Mouse (Mus musculus) olfactory bulb, adult 2 months (tissue): ENCODE results near the gene Slc25a38. TPM values are rescaled to one million over a fixed set of nuclear protein-coding genes. Genes with fewer than 3 reads are reported as not detected.

Experiments used
- H3K27ac ChIP-seq: fragments of 200-500 bp; 2 replicates; pipeline ENCODE4 v1.5.1; 2012; ENCODE audit warnings: low read depth, low read length; ENCODE audit not compliant: insufficient read depth
- H3K4me1 ChIP-seq: fragments of 200-500 bp; 2 replicates; pipeline ENCODE4 v1.6.1; 2012; ENCODE audit warnings: low read length; ENCODE audit not compliant: control insufficient read depth, insufficient read depth
- H3K4me3 ChIP-seq: fragments of 200-500 bp; 2 replicates; pipeline ENCODE4 v1.5.1; 2012; ENCODE audit warnings: mild to moderate bottlenecking, low read depth, low read length, moderate library complexity; ENCODE audit not compliant: insufficient read depth
- CTCF ChIP-seq: fragments of 200-500 bp; IDR thresholded peaks from 2 replicates; pipeline ENCODE4 v1.5.1; 2012; ENCODE audit warnings: low read depth, mild to moderate bottlenecking, low read length, moderate library complexity; ENCODE audit not compliant: insufficient read depth
- POLR2A ChIP-seq: fragments of 200-500 bp; IDR thresholded peaks from 2 replicates; pipeline ENCODE4 v1.6.1; 2012; ENCODE audit warnings: mild to moderate bottlenecking, low read depth, low read length, moderate library complexity; ENCODE audit not compliant: insufficient read depth
- WGBS: fragments of 180-500 bp; shearing (Covaris S2); methylation state at CpG from one replicate; pipeline ENCODE4 v1.1.7; 2018; 5-methylcytosine and 5-hydroxymethylcytosine counted together
- polyA plus RNA-seq: library from polyadenylated mRNA; stranded (reverse); fragments of >200 nt; gene quantifications from 2 replicates; pipeline ENCODE4 v1.2.4, GENCODE M21; 2012; ENCODE audit warnings: low replicate concordance; ENCODE audit not compliant: missing spikeins, insufficient read depth, insufficient read length

Slc25a38 gene
- polyA plus RNA-seq, 1 experiment, result not detected

DNA sequence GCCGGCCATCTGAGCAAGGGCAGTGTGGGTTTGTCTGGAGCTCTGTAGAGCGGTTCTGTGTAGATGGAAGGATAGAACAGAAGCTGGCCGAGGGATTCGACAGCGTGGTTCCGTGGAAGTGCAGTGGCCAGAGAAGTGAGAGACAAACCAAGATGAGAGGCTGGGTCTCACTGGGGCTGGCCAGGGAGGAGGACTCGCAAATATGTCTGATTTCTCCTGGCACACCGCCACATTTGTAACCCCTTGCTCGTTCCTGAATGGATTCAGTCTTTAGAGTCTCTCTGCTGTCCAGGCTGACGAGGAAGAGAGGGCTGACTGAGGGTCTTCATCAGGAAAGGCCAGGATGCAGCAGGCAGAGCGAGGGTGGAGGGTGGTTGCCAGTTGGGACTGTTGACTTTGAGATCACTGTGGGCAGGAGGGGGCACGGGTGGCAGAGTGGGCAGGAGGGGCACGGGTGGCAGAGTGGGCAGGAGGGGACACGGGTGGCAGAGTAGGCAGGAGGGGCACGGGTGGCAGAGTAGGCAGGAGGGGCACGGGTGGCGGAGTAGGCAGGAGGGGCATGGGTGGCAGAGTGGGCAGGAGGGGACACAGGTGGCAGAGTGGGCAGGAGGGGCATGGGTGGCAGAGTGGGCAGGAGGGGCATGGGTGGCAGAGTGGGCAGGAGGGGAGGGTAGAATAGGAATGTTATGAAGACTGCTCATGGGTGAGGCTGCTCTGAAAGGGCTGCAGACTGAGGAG, 4.0 kb downstream of the Slc25a38 start:
- WGBS, result 77% methylated on average over 17 of the region's 17 CpGs
- Histone ChIP-seq H3K4me1 (peaks cover 11% of the 10 kb centered on the region), H3K4me3 (no peak overlapping the region), H3K27ac (no peak overlapping the region)
- TF ChIP-seq POLR2A (no peak), CTCF (no peak)

DNA sequence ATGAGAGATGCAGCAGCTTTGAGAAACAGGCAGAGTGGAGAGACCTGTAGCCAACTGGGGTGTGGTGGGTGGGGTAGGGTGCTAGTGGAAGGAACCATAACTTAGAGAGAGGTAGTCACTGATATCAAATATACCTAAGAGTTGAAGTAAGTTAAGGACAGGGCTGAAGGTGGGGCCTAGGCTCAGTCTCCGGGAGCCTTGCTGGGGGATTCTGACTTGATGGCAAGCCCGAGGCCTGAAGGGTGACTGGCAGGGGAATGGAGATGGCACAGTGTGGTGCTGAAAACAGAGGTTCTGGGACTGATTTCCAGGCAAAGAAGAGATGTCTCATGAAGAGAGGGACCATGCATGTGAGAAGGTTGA, 4.6 kb downstream of the Slc25a38 start:
- 90% methylated on average over 2 of the region's 2 CpGs for WGBS
- H3K27ac ChIP-seq, result no peak overlapping the region
- peaks cover 11% of the 10 kb centered on the region for H3K4me1 ChIP-seq
- H3K4me3 ChIP-seq, result no peak overlapping the region
- TF ChIP-seq CTCF, result no peak
- TF ChIP-seq POLR2A, result no peak

GRCm38 (mm10) chr9:120115580-120115979, 5.4 kb downstream of the Slc25a38 start:
- 85% methylated on average over 5 of the region's 5 CpGs for WGBS
- H3K4me1 ChIP-seq, result peaks cover 11% of the 10 kb centered on the region
- no peak overlapping the region for H3K27ac ChIP-seq
- no peak overlapping the region for H3K4me3 ChIP-seq
- TF ChIP-seq CTCF (no peak), POLR2A (no peak)

DNA sequence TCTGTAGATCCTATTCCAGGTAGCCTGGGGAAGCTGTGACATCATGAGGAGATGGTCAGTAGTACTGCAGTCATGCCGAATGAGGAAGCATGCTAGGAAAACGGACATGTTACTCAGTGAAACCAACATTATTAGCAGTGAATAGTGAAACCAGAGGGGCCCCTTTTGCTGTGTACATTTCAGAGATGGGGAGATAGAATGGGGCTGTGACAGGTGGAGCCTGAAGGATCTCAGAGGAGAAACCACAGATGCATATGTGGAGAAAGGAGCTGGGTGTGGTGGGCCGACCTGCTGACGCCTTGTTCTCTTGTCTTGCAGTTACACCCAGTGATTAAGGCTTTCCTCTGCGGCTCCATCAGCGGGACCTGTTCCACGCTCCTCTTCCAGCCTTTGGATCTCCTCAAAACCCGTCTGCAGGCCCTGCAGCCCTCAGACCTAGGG, 6.0 kb downstream of the Slc25a38 start:
- H3K4me1 ChIP-seq, result peaks cover 10% of the 10 kb centered on the region
- 72% methylated on average over 8 of the region's 8 CpGs for WGBS
- no peak overlapping the region for H3K27ac ChIP-seq
- no peak overlapping the region for H3K4me3 ChIP-seq
- TF ChIP-seq CTCF (no peak), POLR2A (no peak)

- TF ChIP-seq POLR2A, result no peak
- TF ChIP-seq CTCF, result no peak
- Histone ChIP-seq H3K4me3 (no peak overlapping the region), H3K27ac (no peak overlapping the region), H3K4me1 (peaks cover 3% of the 10 kb centered on the region)
- WGBS, result 86% methylated on average over 4 of the region's 4 CpGs
Observed at GRCm38 (mm10) chr9:120118212-120118611, 8.0 kb downstream of the Slc25a38 start.

GRCm38 (mm10) chr9:120120503-120120902, 10.3 kb downstream of the Slc25a38 start:
- TF ChIP-seq CTCF (no peak), POLR2A (no peak)
- WGBS, result 89% methylated on average over 7 of the region's 7 CpGs
- 0 out of 2 replicates have a peak, but pooled peaks cover 3% of the 10 kb centered on the region for H3K4me1 ChIP-seq
- H3K27ac ChIP-seq, result no peak overlapping the region
- H3K4me3 ChIP-seq, result no peak overlapping the region

DNA sequence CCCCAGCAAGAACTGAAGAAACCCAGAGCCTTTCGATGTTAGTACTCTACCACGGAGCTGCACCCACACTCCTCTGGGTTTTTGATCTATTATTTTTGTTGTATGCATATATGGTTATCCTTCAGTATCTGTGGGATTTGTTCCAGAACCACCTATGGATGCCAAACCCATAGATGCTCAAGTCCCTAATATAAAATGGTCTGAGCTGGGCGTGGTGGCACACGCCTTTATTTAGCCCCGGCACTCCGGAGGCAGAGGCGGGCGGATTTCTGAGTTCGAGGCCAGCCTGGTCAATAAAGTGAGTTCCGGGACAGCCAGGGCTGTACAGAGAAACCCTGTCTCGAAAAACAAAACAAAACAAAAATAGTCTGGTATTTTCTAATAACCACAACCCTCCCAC, 16.7 kb downstream of the Slc25a38 start:
- 47% methylated on average over 11 of the region's 11 CpGs for WGBS
- TF ChIP-seq POLR2A (no peak), CTCF (no peak)
- Histone ChIP-seq H3K4me3 (peak overlapping the region; percentile 21; the same call in 1 of the 2 replicates), H3K4me1 (peaks cover 6% of the 10 kb centered on the region), H3K27ac (peak overlapping the region; percentile 49)

GRCm38 (mm10) chr9:120127538-120128251, 17.5 kb downstream of the Slc25a38 start, which contains the start of gene Rpsa:
Rpsa (plus strand) TSS chr9:120127689.
- TF ChIP-seq POLR2A (peak; percentile 96), CTCF (no peak)
- H3K27ac ChIP-seq, result peak within 1 kb of the TSS; percentile 57
- H3K4me1 ChIP-seq, result peaks cover 6% of the 10 kb centered on the region
- under 1% methylated on average over 71 of the region's 72 CpGs for WGBS
- peak within 1 kb of the TSS; percentile 99 for H3K4me3 ChIP-seq

DNA sequence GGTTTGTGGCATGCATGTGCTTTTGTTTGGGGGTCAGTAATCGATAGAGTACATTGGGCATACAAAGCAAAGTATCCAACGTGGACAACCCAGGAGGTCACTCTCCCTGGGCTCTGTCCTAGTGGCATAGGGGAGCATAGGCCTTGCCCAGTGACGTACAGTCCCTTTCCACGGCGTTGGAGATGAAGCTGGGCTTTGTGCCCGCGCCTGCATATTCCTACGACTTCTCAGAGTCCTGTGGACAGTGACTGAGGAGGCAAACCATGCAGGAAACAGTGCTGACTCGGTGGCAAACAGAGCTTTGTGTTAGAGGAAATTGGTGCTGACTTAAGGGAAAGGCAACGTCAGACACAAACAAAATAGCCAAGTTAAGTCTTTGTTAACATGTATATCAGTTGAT, 19.1 kb downstream of the Slc25a38 start:
- 64% methylated on average over 10 of the region's 10 CpGs for WGBS
- no peak overlapping the region for H3K4me3 ChIP-seq
- no peak for TF ChIP-seq CTCF
- TF ChIP-seq POLR2A, result no peak
- H3K27ac ChIP-seq, result no peak overlapping the region
- H3K4me1 ChIP-seq, result peaks cover 6% of the 10 kb centered on the region
